Mouse (Mus musculus): ENCODE data around the gene Crx. TPM values are rescaled to one million over a fixed set of nuclear protein-coding genes. Genes with fewer than 3 reads are reported as not detected.
"Not testable (repeated sequence)": the region's sequence is repeated elsewhere in the genome, so short reads cannot be mapped to it uniquely, and the experiment has no call there.

Gene Crx
- 0.12 TPM in 1 of 2 replicates, not detected in the other for polyA plus RNA-seq (2012; ENCODE audit: insufficient read depth, low replicate concordance)

GRCm38 (mm10) chr7:15879756-15880155 is at the start of gene Crx:
TSS of gene Crx (minus strand) at chr7:15879968.
- H3K4me3 ChIP-seq (replicated peaks): no peak within 1 kb of the TSS
- TF ChIP-seq FLI1 (IDR thresholded peaks at IDR 0.05; ENCODE audit: low read length) (no peak), GATA1 (IDR thresholded peaks at IDR 0.05; ENCODE audit: borderline replicate concordance, low read length) (no peak)
- no peaks in the 10 kb centered on the region for H3K27me3 ChIP-seq (replicated peaks)
- H3K4me1 ChIP-seq: no peaks in the 10 kb centered on the region
- no peaks in the 10 kb centered on the region for H3K9me3 ChIP-seq
- H3K36me3 ChIP-seq (replicated peaks; ENCODE audit: low read length): no peaks in the 10 kb centered on the region

- Histone ChIP-seq H3K4me1 (peaks cover 43% of the 10 kb centered on the region), H3K27me3 (replicated peaks) (peaks cover 2% of the 10 kb centered on the region), H3K4me3 (replicated peaks) (peak within 1 kb of the TSS; percentile 97), H3K9me3 (no peaks in the 10 kb centered on the region), H3K36me3 (replicated peaks; ENCODE audit: low read length) (peaks cover 33% of the 10 kb centered on the region)
- no peak for TF ChIP-seq GATA1 (IDR thresholded peaks at IDR 0.05; ENCODE audit: borderline replicate concordance, low read length)
- TF ChIP-seq FLI1 (IDR thresholded peaks at IDR 0.05; ENCODE audit: low read length): no peak
Measured at GRCm38 (mm10) chr7:15922220-15922773, 42.5 kb upstream of the Crx start, which contains the start of gene Selenow. TSS of gene Selenow (minus strand) at chr7:15922402.

- peaks cover 38% of the 10 kb centered on the region for H3K36me3 ChIP-seq (replicated peaks; ENCODE audit: low read length)
- peaks cover 2% of the 10 kb centered on the region for H3K27me3 ChIP-seq (replicated peaks)
- peak overlapping the region; percentile 97 for H3K4me3 ChIP-seq (replicated peaks)
- TF ChIP-seq FLI1 (IDR thresholded peaks at IDR 0.05; ENCODE audit: low read length): no peak
- no peak for TF ChIP-seq GATA1 (IDR thresholded peaks at IDR 0.05; ENCODE audit: borderline replicate concordance, low read length)
- peaks cover 43% of the 10 kb centered on the region for H3K4me1 ChIP-seq
- no peaks in the 10 kb centered on the region for H3K9me3 ChIP-seq
Measured at GRCm38 (mm10) chr7:15921796-15922195, 42.0 kb upstream of the Crx start.

- Histone ChIP-seq H3K4me3 (replicated peaks) (peak overlapping the region; percentile 97), H3K36me3 (replicated peaks; ENCODE audit: low read length) (peaks cover 46% of the 10 kb centered on the region), H3K4me1 (peaks cover 43% of the 10 kb centered on the region), H3K27me3 (replicated peaks) (peaks cover 2% of the 10 kb centered on the region), H3K9me3 (no peaks in the 10 kb centered on the region)
- TF ChIP-seq GATA1 (IDR thresholded peaks at IDR 0.05; ENCODE audit: borderline replicate concordance, low read length) (no peak), FLI1 (IDR thresholded peaks at IDR 0.05; ENCODE audit: low read length) (no peak)
Measured at GRCm38 (mm10) chr7:15920645-15921190, 41.0 kb upstream of the Crx start.

- Histone ChIP-seq H3K9me3 (no peaks in the 10 kb centered on the region), H3K27me3 (replicated peaks) (no peaks in the 10 kb centered on the region), H3K36me3 (replicated peaks; ENCODE audit: low read length) (peaks cover 47% of the 10 kb centered on the region), H3K4me3 (replicated peaks) (peak overlapping the region; percentile 57), H3K4me1 (peaks cover 43% of the 10 kb centered on the region)
- TF ChIP-seq FLI1 (IDR thresholded peaks at IDR 0.05; ENCODE audit: low read length): no peak
- TF ChIP-seq GATA1 (IDR thresholded peaks at IDR 0.05; ENCODE audit: borderline replicate concordance, low read length): no peak
Measured at GRCm38 (mm10) chr7:15919947-15920346, 40.2 kb upstream of the Crx start.

- Histone ChIP-seq H3K36me3 (replicated peaks; ENCODE audit: low read length) (peaks cover 49% of the 10 kb centered on the region), H3K4me3 (replicated peaks) (no peak overlapping the region), H3K4me1 (peaks cover 47% of the 10 kb centered on the region), H3K9me3 (no peaks in the 10 kb centered on the region), H3K27me3 (replicated peaks) (no peaks in the 10 kb centered on the region)
- TF ChIP-seq FLI1 (IDR thresholded peaks at IDR 0.05; ENCODE audit: low read length) (no peak), GATA1 (IDR thresholded peaks at IDR 0.05; ENCODE audit: borderline replicate concordance, low read length) (no peak)
Measured at GRCm38 (mm10) chr7:15918371-15918770, 38.6 kb upstream of the Crx start.

- no peak overlapping the region for H3K4me3 ChIP-seq (replicated peaks)
- no peaks in the 10 kb centered on the region for H3K9me3 ChIP-seq
- peaks cover 49% of the 10 kb centered on the region for H3K36me3 ChIP-seq (replicated peaks; ENCODE audit: low read length)
- no peak for TF ChIP-seq FLI1 (IDR thresholded peaks at IDR 0.05; ENCODE audit: low read length)
- no peaks in the 10 kb centered on the region for H3K27me3 ChIP-seq (replicated peaks)
- H3K4me1 ChIP-seq: peaks cover 42% of the 10 kb centered on the region
Measured at GRCm38 (mm10) chr7:15916996-15917395, 37.2 kb upstream of the Crx start.

GRCm38 (mm10) chr7:15916134-15916723 is 36.5 kb upstream of the Crx start:
- Histone ChIP-seq H3K9me3 (no peaks in the 10 kb centered on the region), H3K27me3 (replicated peaks) (no peaks in the 10 kb centered on the region), H3K4me1 (peaks cover 35% of the 10 kb centered on the region), H3K4me3 (replicated peaks) (no peak overlapping the region), H3K36me3 (replicated peaks; ENCODE audit: low read length) (peaks cover 49% of the 10 kb centered on the region)
- no peak for TF ChIP-seq GATA1 (IDR thresholded peaks at IDR 0.05; ENCODE audit: borderline replicate concordance, low read length)
- TF ChIP-seq FLI1 (IDR thresholded peaks at IDR 0.05; ENCODE audit: low read length): no peak

GRCm38 (mm10) chr7:15915695-15916094 is 35.9 kb upstream of the Crx start:
- Histone ChIP-seq H3K4me1 (peaks cover 30% of the 10 kb centered on the region), H3K36me3 (replicated peaks; ENCODE audit: low read length) (peaks cover 45% of the 10 kb centered on the region)
- not testable (repeated sequence) for H3K4me3 ChIP-seq (replicated peaks); H3K27me3 ChIP-seq (replicated peaks); H3K9me3 ChIP-seq

- Histone ChIP-seq H3K27me3 (replicated peaks) (peaks cover 2% of the 10 kb centered on the region), H3K36me3 (replicated peaks; ENCODE audit: low read length) (peaks cover 35% of the 10 kb centered on the region), H3K4me3 (replicated peaks) (no peak overlapping the region), H3K9me3 (no peaks in the 10 kb centered on the region), H3K4me1 (peaks cover 21% of the 10 kb centered on the region)
- TF ChIP-seq GATA1 (IDR thresholded peaks at IDR 0.05; ENCODE audit: borderline replicate concordance, low read length): no peak
- TF ChIP-seq FLI1 (IDR thresholded peaks at IDR 0.05; ENCODE audit: low read length): no peak
Measured at GRCm38 (mm10) chr7:15914751-15915150, 35.0 kb upstream of the Crx start.
